Mouse (Mus musculus) liver, embryonic 14.5 days (tissue): ENCODE data around the gene Acad8. TPM values are rescaled to one million over a fixed set of nuclear protein-coding genes. Genes with fewer than 3 reads are reported as not detected.

Experiments
- ATAC-seq: fragments of 200-750 bp; cut with Nextera tagmentation; 2 replicates; pipeline ENCODE4 v1.8.0; 2017; ENCODE audit warnings: moderate number of reproducible peaks, mild to moderate bottlenecking, moderate library complexity; ENCODE audit not compliant: insufficient read depth
- DNase-seq, 3 experiments: peaks; one replicate each; pipeline ENCODE4 v3.0.0-alpha.2; 2012 to 2013; ENCODE audit warnings: low read depth in 3 of 3, low spot score in 3 of 3
- H3K27ac ChIP-seq: fragments of 300-500 bp; sonication (generic); 2 replicates; pipeline ENCODE4 v1.5.1; 2014; ENCODE audit warnings: moderate library complexity, mild to moderate bottlenecking, control low read depth, inconsistent platforms
- H3K27me3 ChIP-seq: fragments of 300-500 bp; sonication (generic); 2 replicates; pipeline ENCODE4 v1.6.1; 2014; ENCODE audit warnings: mild to moderate bottlenecking, low read length, moderate library complexity; ENCODE audit not compliant: control insufficient read depth, insufficient read depth
- H3K36me3 ChIP-seq: fragments of 300-500 bp; sonication (generic); replicated peaks from 2 replicates; pipeline ENCODE4 v1.6.1; 2014; ENCODE audit warnings: low read depth; ENCODE audit not compliant: control insufficient read depth, insufficient read depth
- H3K4me1 ChIP-seq, 2 experiments: fragments of 200-500 bp in 1 of 2; fragments of 300-500 bp in 1 of 2; sonication (generic) in 1 of 2; replicated peaks; 2 replicates each; pipeline ENCODE4 v1.6.1; 2012 to 2014; ENCODE audit warnings: antibody characterized with exemption in 1 of 2, inconsistent platforms in 1 of 2, low read length in 1 of 2; ENCODE audit not compliant: control insufficient read depth in 2 of 2, insufficient read depth in 2 of 2
- H3K4me2 ChIP-seq: fragments of 300-500 bp; sonication (generic); 2 replicates; pipeline ENCODE4 v1.6.1; 2014; ENCODE audit warnings: low read depth, mild to moderate bottlenecking, control low read depth, moderate library complexity
- H3K4me3 ChIP-seq, 2 experiments: fragments of 200-500 bp in 1 of 2; fragments of 300-500 bp in 1 of 2; sonication (generic) in 1 of 2; 2 replicates each; pipeline ENCODE4 v1.5.1; 2012 to 2014; ENCODE audit warnings: low read depth in 2 of 2, low read length in 2 of 2, mild to moderate bottlenecking in 2 of 2, control low read depth in 1 of 2, inconsistent platforms in 1 of 2, moderate library complexity in 1 of 2; ENCODE audit not compliant: insufficient read depth in 1 of 2
- H3K9ac ChIP-seq: fragments of 300-500 bp; sonication (generic); replicated peaks from 2 replicates; pipeline ENCODE4 v1.6.1; 2014; ENCODE audit warnings: mild to moderate bottlenecking, control low read depth, moderate library complexity
- H3K9me3 ChIP-seq: fragments of 300-500 bp; sonication (generic); 2 replicates; pipeline ENCODE4 v1.6.1; 2016; ENCODE audit warnings: low read length, mixed read lengths; ENCODE audit not compliant: control insufficient read depth
- CTCF ChIP-seq: IDR thresholded peaks from 2 replicates; pipeline ENCODE4 v1.5.1; 2016; ENCODE audit warnings: antibody characterized with exemption, low read depth, control low read depth
- EP300 ChIP-seq: IDR thresholded peaks from 2 replicates; pipeline ENCODE4 v1.6.1; 2016; ENCODE audit warnings: antibody characterized with exemption, low read depth
- WGBS: fragments of 180-500 bp; shearing (Covaris S2); extraction: QIAGEN DNeasy Blood & Tissue Kit; methylation state at CpG from one replicate; pipeline ENCODE4 v1.1.7; 2014; ENCODE audit not compliant: insufficient replicate concordance; 5-methylcytosine and 5-hydroxymethylcytosine counted together
- polyA plus RNA-seq, 2 experiments: library from polyadenylated mRNA; depleted of rRNA in 1 of 2; stranded (reverse) in 1 of 2; unstranded in 1 of 2; fragments of >200 nt; fragmentation: Nextera tagmentation in 1 of 2; extraction: Ambion mirVana in 1 of 2; gene quantifications; 2 replicates each; pipeline versions ENCODE4 v1.2.1 to v1.2.3; 2012 to 2014

Acad8 gene
- polyA plus RNA-seq, 2 experiments: 8.1 to 8.7 TPM

GRCm38 (mm10) chr9:27029022-27029827 is 29.9 kb upstream of the Acad8 start:
- peak overlapping the region; percentile 89 for H3K4me2 ChIP-seq
- no peaks in the 10 kb centered on the region for H3K9me3 ChIP-seq
- no peak for TF ChIP-seq EP300
- peak; percentile 59 for TF ChIP-seq CTCF
- peaks cover 19 to 21% of the 10 kb centered on the region in 2 experiments; a peak in 3 of 4 replicates for H3K4me1 ChIP-seq
- DNase-seq (peak in 2 of 3 experiments; percentile 17 to 30), ATAC-seq (peak; percentile 40)
- H3K9ac ChIP-seq: peak overlapping the region; percentile 92
- H3K27me3 ChIP-seq: no peaks in the 10 kb centered on the region
- under 1% methylated on average over 50 of the region's 52 CpGs for WGBS
- peak overlapping the region; percentile 50 for H3K27ac ChIP-seq
- no peaks in the 10 kb centered on the region; the same call in 1 of the 2 replicates for H3K36me3 ChIP-seq
- peak overlapping the region; percentile 91 to 93 for H3K4me3 ChIP-seq

GRCm38 (mm10) chr9:27026708-27027107 is 27.3 kb upstream of the Acad8 start:
- Histone ChIP-seq H3K9ac (no peak overlapping the region), H3K9me3 (no peaks in the 10 kb centered on the region), H3K27ac (no peak overlapping the region), H3K27me3 (no peaks in the 10 kb centered on the region), H3K4me2 (no peak overlapping the region), H3K36me3 (no peaks in the 10 kb centered on the region), H3K4me1 (peaks cover 10 to 13% of the 10 kb centered on the region in 2 experiments; a peak in 3 of 4 replicates), H3K4me3 (no peak overlapping the region)
- WGBS: 4% methylated on average over 1 of the region's 1 CpGs
- TF ChIP-seq CTCF (no peak), EP300 (no peak)
- ATAC-seq: no peak
- no peak for DNase-seq

GRCm38 (mm10) chr9:27023681-27024080 is 24.3 kb upstream of the Acad8 start:
- Histone ChIP-seq H3K36me3 (no peaks in the 10 kb centered on the region), H3K4me1 (peaks cover 5 to 9% of the 10 kb centered on the region in 2 experiments; a peak in 3 of 4 replicates), H3K9me3 (no peaks in the 10 kb centered on the region), H3K9ac (no peak overlapping the region), H3K4me2 (no peak overlapping the region), H3K27me3 (no peaks in the 10 kb centered on the region), H3K27ac (no peak overlapping the region), H3K4me3 (no peak overlapping the region)
- ATAC-seq: no peak
- TF ChIP-seq CTCF: no peak
- 42% methylated on average over 4 of the region's 4 CpGs for WGBS
- no peak for DNase-seq

- no peaks in the 10 kb centered on the region for H3K27me3 ChIP-seq
- no peaks in the 10 kb centered on the region; the same call in none of the 2 replicates for H3K36me3 ChIP-seq
- DNase-seq: no peak
- no peak overlapping the region for H3K4me2 ChIP-seq
- WGBS: 84% methylated on average over 10 of the region's 10 CpGs
- TF ChIP-seq CTCF (no peak), EP300 (no peak)
- no peak overlapping the region for H3K4me3 ChIP-seq
- no peaks in the 10 kb centered on the region for H3K4me1 ChIP-seq
- H3K27ac ChIP-seq: no peak overlapping the region
- no peak overlapping the region for H3K9ac ChIP-seq
- H3K9me3 ChIP-seq: no peaks in the 10 kb centered on the region
- no peak for ATAC-seq
Measured at GRCm38 (mm10) chr9:27018961-27019360, 19.6 kb upstream of the Acad8 start.

GRCm38 (mm10) chr9:27011572-27011971 is 12.2 kb upstream of the Acad8 start:
- H3K27me3 ChIP-seq: no peaks in the 10 kb centered on the region
- no peak overlapping the region for H3K4me3 ChIP-seq
- no peaks in the 10 kb centered on the region for H3K4me1 ChIP-seq
- no peak for TF ChIP-seq CTCF
- no peak for TF ChIP-seq EP300
- H3K4me2 ChIP-seq: no peak overlapping the region
- ATAC-seq: no peak
- H3K9me3 ChIP-seq: no peaks in the 10 kb centered on the region
- no peak for DNase-seq
- peaks cover 12% of the 10 kb centered on the region for H3K36me3 ChIP-seq
- 69% methylated on average over 4 of the region's 4 CpGs for WGBS
- H3K9ac ChIP-seq: no peak overlapping the region
- no peak overlapping the region for H3K27ac ChIP-seq
